13 mouse cellular contexts compared by ENCODE assay signal in genomic region chr15:28035601-28036000, GRCm38 (mm10).
"Had no signal": no experiment of that assay in that cellular context is flagged by ENCODE, and none has a peak within 500 bp of the region (broad histone marks: within the 10 kb centered on the region; RNA-seq: fewer than 3 reads in every experiment).

No protein-coding gene starts in this region.

- H3K27me3 ChIP-seq: limb, embryonic 15.5 days had no signal

- H3K27ac ChIP-seq: kidney, postnatal 0 days; layer of hippocampus, adult 2 months; limb, embryonic 12.5 days; limb, embryonic 15.5 days; liver, embryonic 14.5 days; macrophage had no signal

- H3K4me1 ChIP-seq: limb, embryonic 12.5 days; limb, embryonic 15.5 days had no signal

- DNase-seq: kidney, postnatal 25 days; layer of hippocampus, adult 9-11 months; liver, postnatal 0 days; lung, embryonic 14.5 days; midbrain, embryonic 14.5 days; thymus, adult 18-20 months; thymus, postnatal 36 days had no signal

- H3K4me3 ChIP-seq: layer of hippocampus, adult 2 months; limb, embryonic 12.5 days; limb, embryonic 15.5 days had no signal
